Mouse (Mus musculus) kidney, postnatal 0 days (tissue): ENCODE measurements around the gene Maml3. TPM values are rescaled to one million over a fixed set of nuclear protein-coding genes. Genes with fewer than 3 reads are reported as not detected.

Source experiments
- ATAC-seq: fragments of 200-750 bp; cut with Nextera tagmentation; replicated peaks from 2 replicates; pipeline ENCODE4 v1.8.0; 2017; ENCODE audit warnings: low read depth, moderate number of reproducible peaks, moderate TSS enrichment, moderate library complexity; ENCODE audit not compliant: low FRiP score
- DNase-seq: peaks from one replicate; pipeline ENCODE4 v3.0.0-alpha.2; 2016; ENCODE audit warnings: low spot score
- H3K27ac ChIP-seq: fragments of 300-500 bp; sonication (generic); 2 replicates; pipeline ENCODE4 v1.5.1; 2014; ENCODE audit warnings: mild to moderate bottlenecking
- H3K27me3 ChIP-seq: fragments of 300-500 bp; sonication (generic); 2 replicates; pipeline ENCODE4 v1.6.1; 2014; ENCODE audit warnings: low read length, mixed read lengths; ENCODE audit not compliant: insufficient read depth
- H3K36me3 ChIP-seq: fragments of 300-500 bp; sonication (generic); 2 replicates; pipeline ENCODE4 v1.6.1; 2014; ENCODE audit warnings: low read length, mixed read lengths; ENCODE audit not compliant: insufficient read depth
- H3K4me1 ChIP-seq: fragments of 300-500 bp; sonication (generic); replicated peaks from 2 replicates; pipeline ENCODE4 v1.6.1; 2014; ENCODE audit warnings: antibody characterized with exemption, low read length, mixed read lengths; ENCODE audit not compliant: insufficient read depth
- H3K4me2 ChIP-seq: fragments of 300-500 bp; sonication (generic); 2 replicates; pipeline ENCODE4 v1.6.1; 2014; ENCODE audit warnings: mild to moderate bottlenecking, low read length, moderate library complexity, mixed read lengths
- H3K4me3 ChIP-seq: fragments of 300-500 bp; sonication (generic); replicated peaks from 2 replicates; pipeline ENCODE4 v1.5.1; 2014; ENCODE audit warnings: low read depth, low read length
- H3K9ac ChIP-seq: fragments of 300-500 bp; sonication (generic); 2 replicates; pipeline ENCODE4 v1.6.1; 2014; ENCODE audit warnings: low read depth, low read length
- H3K9me3 ChIP-seq: fragments of 300-500 bp; sonication (generic); replicated peaks from 2 replicates; pipeline ENCODE4 v1.6.1; 2016; ENCODE audit warnings: low read length, inconsistent platforms, mixed read lengths
- CTCF ChIP-seq: IDR thresholded peaks from 2 replicates; pipeline ENCODE4 v1.5.1; 2016; ENCODE audit warnings: antibody characterized with exemption, low read depth, mild to moderate bottlenecking, moderate library complexity
- WGBS: fragments of 180-500 bp; shearing (Covaris S2); extraction: QIAGEN DNeasy Blood & Tissue Kit; methylation state at CpG from one replicate; pipeline ENCODE4 v1.1.7; 2014; 5-methylcytosine and 5-hydroxymethylcytosine counted together
- polyA plus RNA-seq: library from polyadenylated mRNA; unstranded; fragments of >200 nt; fragmentation: Nextera tagmentation; extraction: Ambion mirVana; gene quantifications from 2 replicates; pipeline ENCODE4 v1.2.1, GENCODE M21; 2015

Gene Maml3
- polyA plus RNA-seq, 1 experiment from 2014 or later = 5.4 TPM

DNA sequence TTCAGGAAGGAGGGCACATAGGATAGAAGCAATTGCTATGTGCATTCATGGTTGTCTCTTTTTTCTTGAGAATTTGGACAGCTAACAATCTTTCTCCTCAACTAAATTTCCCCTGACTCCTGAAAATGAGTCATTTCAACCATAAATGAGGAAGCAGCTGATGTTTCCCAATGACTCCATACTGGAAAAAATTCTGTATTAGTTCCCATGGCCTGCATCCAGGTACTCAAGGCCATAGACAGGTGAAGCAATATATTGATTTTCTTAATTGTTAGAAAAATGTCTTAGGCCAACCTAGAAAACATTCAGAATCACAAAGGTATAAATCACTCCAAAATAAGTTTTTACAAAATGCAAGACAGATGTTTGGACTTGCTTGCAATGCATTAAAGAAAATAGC, 73.5 kb downstream of the Maml3 start:
- Histone ChIP-seq H3K9me3 (no peaks in the 10 kb centered on the region), H3K9ac (no peak overlapping the region), H3K27ac (no peak overlapping the region), H3K4me3 (no peak overlapping the region), H3K4me1 (peaks cover 29% of the 10 kb centered on the region), H3K4me2 (no peak overlapping the region), H3K27me3 (no peaks in the 10 kb centered on the region), H3K36me3 (no peaks in the 10 kb centered on the region)
- TF ChIP-seq CTCF = no peak
- no peak for DNase-seq
- ATAC-seq = no peak

DNA sequence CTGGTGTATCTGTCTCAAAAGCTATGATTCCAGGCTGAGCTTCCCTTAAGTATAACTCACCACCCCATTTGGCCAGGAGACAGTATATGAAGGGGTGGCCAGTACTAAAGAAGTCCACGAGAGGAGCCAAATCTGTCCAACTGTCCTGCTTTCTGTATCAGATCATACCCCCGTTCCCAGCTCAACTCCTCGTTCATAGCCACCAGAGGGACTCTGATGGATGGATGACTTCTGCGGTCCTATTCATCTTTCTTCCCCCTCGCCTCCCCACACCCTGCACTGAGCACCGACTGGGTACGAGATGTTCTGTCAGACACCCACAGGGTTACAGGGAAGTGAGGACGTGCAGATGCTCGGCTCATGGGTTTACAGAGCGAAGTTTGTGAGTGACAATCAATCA, 74.8 kb downstream of the Maml3 start:
- H3K4me3 ChIP-seq = no peak overlapping the region
- no peaks in the 10 kb centered on the region for H3K27me3 ChIP-seq
- H3K9ac ChIP-seq = no peak overlapping the region
- TF ChIP-seq CTCF = peak; percentile 35; the same call in 1 of the 2 replicates
- peaks cover 22% of the 10 kb centered on the region for H3K4me1 ChIP-seq
- peak; percentile 30; the same call in 1 of the 2 replicates for ATAC-seq
- H3K4me2 ChIP-seq = peak overlapping the region; percentile 41
- H3K27ac ChIP-seq = no peak overlapping the region
- no peak for DNase-seq
- no peaks in the 10 kb centered on the region for H3K9me3 ChIP-seq
- no peaks in the 10 kb centered on the region for H3K36me3 ChIP-seq
- 56% methylated on average over 10 of the region's 10 CpGs for WGBS

DNA sequence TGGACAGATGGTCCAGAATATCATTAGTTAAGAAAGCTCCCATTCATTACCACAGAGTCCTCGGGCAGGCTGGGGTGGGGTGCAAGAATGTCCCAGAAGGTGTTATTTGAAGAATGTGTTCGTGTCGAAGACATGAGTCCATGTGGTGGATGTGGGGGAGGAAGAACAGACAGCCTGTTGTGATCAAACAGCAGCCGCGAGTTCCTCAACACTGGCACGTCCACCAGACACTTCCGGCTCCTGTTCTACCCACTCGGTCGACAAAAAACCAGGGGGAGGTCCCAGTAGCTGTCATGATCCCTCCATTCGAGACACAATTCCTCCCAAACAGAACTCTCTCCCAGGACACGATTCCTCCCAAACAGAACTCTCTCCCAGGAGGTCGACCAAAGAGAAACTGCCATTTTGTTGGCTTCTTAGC, 75.2 kb downstream of the Maml3 start:
- DNase-seq (peak; percentile 58), ATAC-seq (no peak)
- peaks cover 20% of the 10 kb centered on the region for H3K4me1 ChIP-seq
- 21% methylated on average over 12 of the region's 12 CpGs for WGBS
- H3K36me3 ChIP-seq = no peaks in the 10 kb centered on the region
- no peak overlapping the region for H3K27ac ChIP-seq
- TF ChIP-seq CTCF = no peak
- 0 out of 2 replicates have a peak overlapping the region, but pooled peaks have one; percentile 4 for H3K4me3 ChIP-seq
- H3K27me3 ChIP-seq = no peaks in the 10 kb centered on the region
- H3K9ac ChIP-seq = no peak overlapping the region
- no peaks in the 10 kb centered on the region for H3K9me3 ChIP-seq
- peak overlapping the region; percentile 41 for H3K4me2 ChIP-seq

DNA sequence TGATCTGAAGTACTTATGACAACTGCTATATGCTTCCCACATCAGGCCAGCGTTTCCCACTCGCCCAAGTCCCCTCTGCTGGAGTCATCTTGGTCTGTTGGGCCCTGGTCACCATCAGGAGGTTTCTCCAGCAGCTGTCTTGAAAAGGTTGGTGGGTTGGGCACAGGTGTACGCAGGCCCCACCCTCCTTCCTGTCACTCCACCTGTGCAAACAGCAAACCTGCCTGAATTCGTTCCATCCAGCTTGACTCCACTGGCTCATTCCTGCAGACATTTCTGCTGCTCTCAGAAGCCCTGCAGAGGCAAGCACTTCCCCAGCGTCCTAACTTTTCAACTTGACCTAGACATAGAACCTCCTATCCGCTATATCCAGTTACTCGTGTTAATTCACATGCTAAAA, 76.9 kb downstream of the Maml3 start:
- Histone ChIP-seq H3K4me2 (no peak overlapping the region), H3K9ac (no peak overlapping the region), H3K36me3 (no peaks in the 10 kb centered on the region), H3K9me3 (no peaks in the 10 kb centered on the region), H3K4me3 (no peak overlapping the region), H3K4me1 (peaks cover 5% of the 10 kb centered on the region; the same call in 1 of the 2 replicates), H3K27ac (no peak overlapping the region), H3K27me3 (no peaks in the 10 kb centered on the region)
- ATAC-seq (no peak), DNase-seq (no peak)
- WGBS = 65% methylated on average over 7 of the region's 7 CpGs
- no peak for TF ChIP-seq CTCF

DNA sequence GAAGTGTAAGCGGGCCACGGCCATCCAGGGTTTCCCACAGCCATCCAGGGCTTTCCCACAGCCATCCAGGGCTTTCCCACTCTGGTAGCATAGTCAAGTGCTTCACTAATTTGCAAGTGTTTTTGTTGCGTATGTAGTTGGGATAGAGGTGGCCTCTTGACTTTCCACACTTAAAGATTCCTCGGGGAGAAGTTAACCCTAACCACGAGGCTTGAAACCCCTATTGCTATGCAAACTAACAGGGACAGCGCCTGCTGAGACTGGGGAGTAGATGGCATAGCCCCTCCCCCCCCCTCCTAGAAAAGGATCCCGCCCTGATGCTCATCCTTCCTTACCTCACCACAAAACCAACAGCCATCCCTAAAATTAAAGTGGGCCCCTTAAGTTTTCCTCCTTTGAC, 82.4 kb downstream of the Maml3 start:
- 70% methylated on average over 7 of the region's 7 CpGs for WGBS
- 0 out of 2 replicates have a peak, but pooled peaks cover 4% of the 10 kb centered on the region for H3K4me1 ChIP-seq
- no peak overlapping the region for H3K4me2 ChIP-seq
- no peaks in the 10 kb centered on the region for H3K36me3 ChIP-seq
- no peaks in the 10 kb centered on the region for H3K9me3 ChIP-seq
- H3K27me3 ChIP-seq = no peaks in the 10 kb centered on the region
- DNase-seq (no peak), ATAC-seq (no peak)
- no peak overlapping the region for H3K9ac ChIP-seq
- H3K27ac ChIP-seq = no peak overlapping the region
- TF ChIP-seq CTCF = no peak
- H3K4me3 ChIP-seq = no peak overlapping the region

DNA sequence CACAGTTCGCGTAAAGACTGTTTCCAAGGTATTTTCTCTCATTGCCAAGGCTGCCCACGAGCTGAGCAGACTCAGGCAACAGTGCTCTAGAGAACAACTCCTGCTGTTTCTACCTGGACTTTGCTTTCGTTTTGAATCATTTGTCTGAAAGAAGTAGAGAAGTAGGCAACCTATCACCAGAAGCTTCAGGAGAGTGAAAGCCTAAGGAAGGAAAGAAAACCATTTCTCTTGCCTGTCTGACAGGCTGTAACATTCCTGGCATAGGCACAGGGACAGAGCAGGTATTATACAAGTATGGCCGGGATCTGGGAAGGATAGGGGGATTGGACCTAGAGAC, 86.8 kb downstream of the Maml3 start:
- H3K27me3 ChIP-seq = no peaks in the 10 kb centered on the region
- no peaks in the 10 kb centered on the region for H3K9me3 ChIP-seq
- no peak overlapping the region for H3K27ac ChIP-seq
- no peak overlapping the region for H3K4me3 ChIP-seq
- DNase-seq (no peak), ATAC-seq (no peak)
- H3K36me3 ChIP-seq = no peaks in the 10 kb centered on the region
- H3K9ac ChIP-seq = no peak overlapping the region
- H3K4me1 ChIP-seq = 0 out of 2 replicates have a peak, but pooled peaks cover 7% of the 10 kb centered on the region
- H3K4me2 ChIP-seq = peak overlapping the region; percentile 34; the same call in 1 of the 2 replicates
- no peak for TF ChIP-seq CTCF
- WGBS = 75% methylated on average over 5 of the region's 5 CpGs
